Mouse (Mus musculus): Measurements from ENCODE around the gene Edem2. TPM values are rescaled to one million over a fixed set of nuclear protein-coding genes. Genes with fewer than 3 reads are reported as not detected.
"Not testable (repeated sequence)": the region's sequence is repeated elsewhere in the genome, so short reads cannot be mapped to it uniquely, and the experiment has no call there.

The Edem2 gene
- polyA plus RNA-seq, 1 experiment from 2014 or later: 35.5 TPM

DNA sequence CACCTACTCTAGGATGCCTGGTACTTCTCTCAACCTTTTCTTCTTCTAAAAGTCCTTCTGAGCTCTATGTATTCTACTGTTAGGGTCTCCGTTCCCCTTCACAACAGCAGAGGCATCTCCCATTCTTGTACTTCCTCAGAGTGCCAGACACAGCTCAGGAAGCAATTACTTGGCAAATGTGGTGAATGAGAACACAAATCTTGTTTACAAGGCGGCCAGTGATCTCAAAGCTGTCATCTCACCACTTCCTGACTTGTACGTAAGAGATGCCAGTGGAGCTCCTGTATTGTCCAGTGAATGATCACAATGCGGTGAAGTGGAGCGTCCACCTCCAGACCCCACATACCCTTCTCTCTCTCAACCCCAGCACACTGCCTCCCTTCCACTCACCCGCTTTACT, 4.7 kb downstream of the Edem2 start:
- 70% methylated on average over 6 of the region's 6 CpGs for WGBS
- ATAC-seq (replicated peaks; ENCODE audit: low FRiP score): no peak
- Histone ChIP-seq H3K4me2 (no peak overlapping the region), H3K9ac (ENCODE audit: low read depth, low read length) (no peak overlapping the region), H3K36me3 (ENCODE audit: control insufficient read depth, insufficient read depth, low read length) (0 out of 2 replicates have a peak, but pooled peaks cover 2% of the 10 kb centered on the region), H3K9me3 (ENCODE audit: control insufficient read depth, low read length) (no peaks in the 10 kb centered on the region), H3K27ac (ENCODE audit: low read depth, low read length) (no peak overlapping the region), H3K27me3 (replicated peaks; ENCODE audit: control insufficient read depth, insufficient read depth, low read length) (no peaks in the 10 kb centered on the region), H3K4me1 (replicated peaks; ENCODE audit: control insufficient read depth, insufficient read depth, low read length) (peaks cover 3% of the 10 kb centered on the region; the same call in 1 of the 2 replicates), H3K4me3 (ENCODE audit: low read depth, low read length) (no peak overlapping the region)
- no peak for DNase-seq (ENCODE audit: low spot score)

- no peak overlapping the region for H3K4me2 ChIP-seq
- no peaks in the 10 kb centered on the region for H3K9me3 ChIP-seq (ENCODE audit: control insufficient read depth, low read length)
- H3K4me1 ChIP-seq (replicated peaks; ENCODE audit: control insufficient read depth, insufficient read depth, low read length): peaks cover 3% of the 10 kb centered on the region; the same call in 1 of the 2 replicates
- no peak overlapping the region for H3K9ac ChIP-seq (ENCODE audit: low read depth, low read length)
- DNase-seq (ENCODE audit: low spot score) (no peak), ATAC-seq (replicated peaks; ENCODE audit: low FRiP score) (no peak)
- H3K27ac ChIP-seq (ENCODE audit: low read depth, low read length): no peak overlapping the region
- 0 out of 2 replicates have a peak, but pooled peaks cover 2% of the 10 kb centered on the region for H3K36me3 ChIP-seq (ENCODE audit: control insufficient read depth, insufficient read depth, low read length)
- no peaks in the 10 kb centered on the region for H3K27me3 ChIP-seq (replicated peaks; ENCODE audit: control insufficient read depth, insufficient read depth, low read length)
- H3K4me3 ChIP-seq (ENCODE audit: low read depth, low read length): no peak overlapping the region
- WGBS: 59% methylated on average over 5 of the region's 5 CpGs
Observed at GRCm38 (mm10) chr2:155724036-155724435, 5.2 kb downstream of the Edem2 start.

GRCm38 (mm10) chr2:155720585-155720984, 8.7 kb downstream of the Edem2 start:
- Histone ChIP-seq H3K27ac (ENCODE audit: low read depth, low read length) (no peak overlapping the region), H3K36me3 (ENCODE audit: control insufficient read depth, insufficient read depth, low read length) (0 out of 2 replicates have a peak, but pooled peaks cover 1% of the 10 kb centered on the region), H3K9me3 (ENCODE audit: control insufficient read depth, low read length) (no peaks in the 10 kb centered on the region), H3K27me3 (replicated peaks; ENCODE audit: control insufficient read depth, insufficient read depth, low read length) (no peaks in the 10 kb centered on the region), H3K4me3 (ENCODE audit: low read depth, low read length) (no peak overlapping the region), H3K4me2 (no peak overlapping the region), H3K4me1 (replicated peaks; ENCODE audit: control insufficient read depth, insufficient read depth, low read length) (no peaks in the 10 kb centered on the region), H3K9ac (ENCODE audit: low read depth, low read length) (no peak overlapping the region)
- DNase-seq (ENCODE audit: low spot score): no peak
- ATAC-seq (replicated peaks; ENCODE audit: low FRiP score): no peak
- 71% methylated on average over 5 of the region's 5 CpGs for WGBS

DNA sequence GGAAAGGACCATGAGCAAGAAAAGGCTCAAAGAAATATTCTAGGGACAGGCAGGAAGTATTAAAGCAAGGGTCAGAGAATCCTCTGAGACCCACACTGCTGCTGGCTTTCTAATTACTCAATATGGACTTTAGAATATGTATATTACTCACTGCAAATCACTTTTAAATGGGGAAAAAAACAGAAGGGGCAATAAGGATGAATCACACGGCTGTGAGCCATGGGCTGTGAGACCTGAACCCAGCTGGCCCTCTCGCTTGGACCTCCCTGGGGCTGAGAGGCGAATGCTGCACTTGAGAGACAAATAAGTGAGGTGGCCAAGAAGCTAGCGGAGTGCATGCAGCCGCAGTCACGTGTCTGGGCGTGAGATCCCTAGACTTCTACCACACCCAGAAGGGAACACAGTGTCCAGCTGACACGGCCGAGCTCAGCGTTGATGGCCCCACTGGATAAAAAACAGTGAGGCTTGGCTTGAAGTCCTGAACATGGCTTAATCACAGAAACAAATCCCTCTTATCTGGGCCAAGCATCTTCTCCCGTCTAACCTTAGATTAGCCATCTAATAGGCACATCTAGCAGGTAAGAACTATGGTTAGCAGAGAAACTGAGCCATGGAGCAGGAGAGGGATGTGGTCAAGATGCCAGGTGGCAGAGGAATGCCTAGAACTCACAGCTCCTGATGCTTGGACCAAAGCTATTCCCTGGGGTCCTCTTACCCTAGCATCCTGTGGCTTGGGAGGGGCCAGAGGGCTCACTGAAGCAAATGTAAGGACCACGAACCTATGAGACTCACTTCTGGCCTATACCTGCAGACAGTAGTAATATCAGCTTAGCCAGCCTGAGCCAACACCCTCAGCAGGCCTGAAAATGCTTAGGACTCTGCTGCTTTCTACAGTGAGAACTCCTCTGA, 11.9 kb downstream of the Edem2 start:
- H3K27ac ChIP-seq (ENCODE audit: low read depth, low read length): no peak overlapping the region
- H3K4me2 ChIP-seq: no peak overlapping the region
- no peaks in the 10 kb centered on the region for H3K9me3 ChIP-seq (ENCODE audit: control insufficient read depth, low read length)
- no peak for DNase-seq (ENCODE audit: low spot score)
- no peak for ATAC-seq (replicated peaks; ENCODE audit: low FRiP score)
- no peak overlapping the region for H3K4me3 ChIP-seq (ENCODE audit: low read depth, low read length)
- H3K27me3 ChIP-seq (replicated peaks; ENCODE audit: control insufficient read depth, insufficient read depth, low read length): no peaks in the 10 kb centered on the region
- H3K36me3 ChIP-seq (ENCODE audit: control insufficient read depth, insufficient read depth, low read length): no peaks in the 10 kb centered on the region
- no peaks in the 10 kb centered on the region for H3K4me1 ChIP-seq (replicated peaks; ENCODE audit: control insufficient read depth, insufficient read depth, low read length)
- H3K9ac ChIP-seq (ENCODE audit: low read depth, low read length): no peak overlapping the region
- 86% methylated on average over 12 of the region's 12 CpGs for WGBS

DNA sequence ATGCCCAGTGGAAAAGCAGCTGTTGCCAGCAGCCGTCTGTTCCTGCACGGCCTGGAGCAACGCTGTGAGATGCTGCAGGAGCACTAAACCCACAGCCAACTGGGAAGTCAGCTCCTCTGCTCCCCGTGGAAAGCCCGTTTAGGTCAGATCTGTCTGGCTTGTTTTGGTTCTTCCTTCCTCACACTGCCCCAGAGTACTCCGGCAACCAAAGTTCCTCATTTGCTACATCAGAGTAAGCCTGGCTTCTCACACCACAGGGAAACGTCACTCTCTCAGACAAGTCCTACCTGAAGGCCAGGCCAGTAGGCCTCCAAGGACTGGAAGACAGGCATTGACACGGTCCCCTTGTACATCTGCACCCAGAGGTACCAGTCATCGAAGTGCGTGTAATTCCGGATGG, 18.7 kb downstream of the Edem2 start:
- Histone ChIP-seq H3K36me3 (ENCODE audit: control insufficient read depth, insufficient read depth, low read length) (peaks cover 6% of the 10 kb centered on the region), H3K9me3 (ENCODE audit: control insufficient read depth, low read length) (no peaks in the 10 kb centered on the region), H3K4me2 (no peak overlapping the region), H3K9ac (ENCODE audit: low read depth, low read length) (no peak overlapping the region), H3K4me3 (ENCODE audit: low read depth, low read length) (no peak overlapping the region), H3K27ac (ENCODE audit: low read depth, low read length) (no peak overlapping the region), H3K4me1 (replicated peaks; ENCODE audit: control insufficient read depth, insufficient read depth, low read length) (no peaks in the 10 kb centered on the region), H3K27me3 (replicated peaks; ENCODE audit: control insufficient read depth, insufficient read depth, low read length) (no peaks in the 10 kb centered on the region)
- WGBS: 76% methylated on average over 11 of the region's 11 CpGs
- DNase-seq (ENCODE audit: low spot score): no peak
- no peak for ATAC-seq (replicated peaks; ENCODE audit: low FRiP score)

GRCm38 (mm10) chr2:155707251-155707650, 22.0 kb downstream of the Edem2 start:
- WGBS: 90% methylated on average over 4 of the region's 4 CpGs
- ATAC-seq (replicated peaks; ENCODE audit: low FRiP score) (no peak), DNase-seq (ENCODE audit: low spot score) (no peak)
- Histone ChIP-seq H3K36me3 (ENCODE audit: control insufficient read depth, insufficient read depth, low read length) (peaks cover 12% of the 10 kb centered on the region), H3K27me3 (replicated peaks; ENCODE audit: control insufficient read depth, insufficient read depth, low read length) (no peaks in the 10 kb centered on the region), H3K9me3 (ENCODE audit: control insufficient read depth, low read length) (no peaks in the 10 kb centered on the region), H3K9ac (ENCODE audit: low read depth, low read length) (no peak overlapping the region), H3K4me3 (ENCODE audit: low read depth, low read length) (no peak overlapping the region), H3K4me1 (replicated peaks; ENCODE audit: control insufficient read depth, insufficient read depth, low read length) (no peaks in the 10 kb centered on the region), H3K27ac (ENCODE audit: low read depth, low read length) (no peak overlapping the region), H3K4me2 (no peak overlapping the region)

GRCm38 (mm10) chr2:155703630-155704029, 25.6 kb downstream of the Edem2 start:
- Histone ChIP-seq H3K4me1 (replicated peaks; ENCODE audit: control insufficient read depth, insufficient read depth, low read length) (no peaks in the 10 kb centered on the region), H3K4me3 (ENCODE audit: low read depth, low read length) (no peak overlapping the region), H3K9me3 (ENCODE audit: control insufficient read depth, low read length) (no peaks in the 10 kb centered on the region), H3K9ac (ENCODE audit: low read depth, low read length) (no peak overlapping the region), H3K27me3 (replicated peaks; ENCODE audit: control insufficient read depth, insufficient read depth, low read length) (no peaks in the 10 kb centered on the region), H3K36me3 (ENCODE audit: control insufficient read depth, insufficient read depth, low read length) (peaks cover 13% of the 10 kb centered on the region), H3K27ac (ENCODE audit: low read depth, low read length) (no peak overlapping the region), H3K4me2 (no peak overlapping the region)
- ATAC-seq (replicated peaks; ENCODE audit: low FRiP score) (no peak), DNase-seq (ENCODE audit: low spot score) (no peak)
- WGBS: 76% methylated on average over 4 of the region's 4 CpGs

GRCm38 (mm10) chr2:155701399-155701919, 27.8 kb downstream of the Edem2 start:
- no peaks in the 10 kb centered on the region for H3K9me3 ChIP-seq (ENCODE audit: control insufficient read depth, low read length)
- no peak overlapping the region for H3K4me2 ChIP-seq
- peaks cover 9% of the 10 kb centered on the region; the same call in 1 of the 2 replicates for H3K36me3 ChIP-seq (ENCODE audit: control insufficient read depth, insufficient read depth, low read length)
- H3K4me1 ChIP-seq (replicated peaks; ENCODE audit: control insufficient read depth, insufficient read depth, low read length): no peaks in the 10 kb centered on the region
- no peaks in the 10 kb centered on the region for H3K27me3 ChIP-seq (replicated peaks; ENCODE audit: control insufficient read depth, insufficient read depth, low read length)
- H3K4me3 ChIP-seq (ENCODE audit: low read depth, low read length): no peak overlapping the region
- 90% methylated on average over 19 of the region's 19 CpGs for WGBS
- ATAC-seq (replicated peaks; ENCODE audit: low FRiP score): no peak
- H3K9ac ChIP-seq (ENCODE audit: low read depth, low read length): no peak overlapping the region
- H3K27ac ChIP-seq (ENCODE audit: low read depth, low read length): no peak overlapping the region
- DNase-seq (ENCODE audit: low spot score): no peak

DNA sequence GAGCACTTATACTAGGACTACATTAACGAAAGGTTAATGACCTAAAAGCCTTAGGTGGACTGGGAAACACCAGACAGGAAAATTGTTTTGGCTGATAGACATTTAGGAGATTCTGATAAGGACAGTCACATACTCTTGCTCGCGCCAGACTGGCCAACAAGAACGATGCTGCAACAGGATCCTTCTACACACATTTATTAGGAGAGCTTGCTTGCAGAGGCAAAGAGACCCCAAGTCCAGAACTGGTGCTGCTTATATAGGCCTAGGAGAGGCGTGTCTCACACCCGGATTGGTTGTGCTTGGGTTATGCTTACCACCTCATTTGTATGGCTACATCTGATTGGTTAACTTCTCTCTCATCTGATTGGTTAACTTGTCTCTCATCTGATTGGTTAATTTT, 30.8 kb downstream of the Edem2 start:
- not testable (repeated sequence) for H3K9me3 ChIP-seq (ENCODE audit: control insufficient read depth, low read length); H3K4me3 ChIP-seq (ENCODE audit: low read depth, low read length); ATAC-seq (replicated peaks; ENCODE audit: low FRiP score); H3K9ac ChIP-seq (ENCODE audit: low read depth, low read length); H3K4me1 ChIP-seq (replicated peaks; ENCODE audit: control insufficient read depth, insufficient read depth, low read length); H3K27me3 ChIP-seq (replicated peaks; ENCODE audit: control insufficient read depth, insufficient read depth, low read length); H3K27ac ChIP-seq (ENCODE audit: low read depth, low read length); H3K4me2 ChIP-seq; H3K36me3 ChIP-seq (ENCODE audit: control insufficient read depth, insufficient read depth, low read length); DNase-seq (ENCODE audit: low spot score)
- 83% methylated on average over 6 of the region's 6 CpGs for WGBS

All from liver, embryonic 11.5 days (tissue).